Mouse (Mus musculus): Measurements from ENCODE around the gene Atp1a3. TPM values are rescaled to one million over a fixed set of nuclear protein-coding genes. Genes with fewer than 3 reads are reported as not detected.

The Atp1a3 gene
- 1.2 and 4.7 TPM in 2 replicates for polyA plus RNA-seq (2015; fragmentation: Nextera tagmentation; extraction: Ambion mirVana)

DNA sequence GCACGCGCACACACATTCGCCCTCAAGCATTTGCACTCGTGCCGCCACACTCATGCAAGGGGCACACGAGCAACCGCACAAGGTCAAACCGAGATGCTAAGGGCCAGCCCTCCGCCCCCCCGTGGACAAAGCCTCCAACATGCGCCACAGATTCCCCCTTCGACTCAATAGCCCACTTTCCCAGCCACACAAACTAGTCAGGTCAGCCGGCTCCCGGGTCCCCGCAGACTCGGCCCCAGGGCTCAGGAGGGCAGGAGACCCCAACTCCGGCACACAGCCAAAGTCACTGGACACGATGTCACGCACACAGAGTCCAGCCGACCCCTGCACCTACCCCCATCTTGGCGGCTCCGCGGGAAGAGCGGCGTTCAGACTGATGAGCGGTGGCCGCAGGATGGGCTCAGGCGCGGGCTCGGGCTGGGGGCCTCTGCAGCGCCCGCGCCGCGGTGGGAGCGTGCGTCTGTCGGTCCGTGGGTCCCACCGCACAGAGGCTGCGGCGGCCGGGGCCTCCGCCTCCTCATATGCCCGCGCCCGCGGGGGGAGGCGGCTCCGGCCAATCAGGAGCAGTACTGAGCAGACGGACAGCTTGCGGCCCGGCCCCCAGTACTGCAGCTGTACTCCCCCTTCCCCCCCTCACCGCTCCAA, at the start of gene Atp1a3:
Gene Atp1a3 (minus strand): TSS at position 538 of the 645 bp plus-strand sequence.

DNA sequence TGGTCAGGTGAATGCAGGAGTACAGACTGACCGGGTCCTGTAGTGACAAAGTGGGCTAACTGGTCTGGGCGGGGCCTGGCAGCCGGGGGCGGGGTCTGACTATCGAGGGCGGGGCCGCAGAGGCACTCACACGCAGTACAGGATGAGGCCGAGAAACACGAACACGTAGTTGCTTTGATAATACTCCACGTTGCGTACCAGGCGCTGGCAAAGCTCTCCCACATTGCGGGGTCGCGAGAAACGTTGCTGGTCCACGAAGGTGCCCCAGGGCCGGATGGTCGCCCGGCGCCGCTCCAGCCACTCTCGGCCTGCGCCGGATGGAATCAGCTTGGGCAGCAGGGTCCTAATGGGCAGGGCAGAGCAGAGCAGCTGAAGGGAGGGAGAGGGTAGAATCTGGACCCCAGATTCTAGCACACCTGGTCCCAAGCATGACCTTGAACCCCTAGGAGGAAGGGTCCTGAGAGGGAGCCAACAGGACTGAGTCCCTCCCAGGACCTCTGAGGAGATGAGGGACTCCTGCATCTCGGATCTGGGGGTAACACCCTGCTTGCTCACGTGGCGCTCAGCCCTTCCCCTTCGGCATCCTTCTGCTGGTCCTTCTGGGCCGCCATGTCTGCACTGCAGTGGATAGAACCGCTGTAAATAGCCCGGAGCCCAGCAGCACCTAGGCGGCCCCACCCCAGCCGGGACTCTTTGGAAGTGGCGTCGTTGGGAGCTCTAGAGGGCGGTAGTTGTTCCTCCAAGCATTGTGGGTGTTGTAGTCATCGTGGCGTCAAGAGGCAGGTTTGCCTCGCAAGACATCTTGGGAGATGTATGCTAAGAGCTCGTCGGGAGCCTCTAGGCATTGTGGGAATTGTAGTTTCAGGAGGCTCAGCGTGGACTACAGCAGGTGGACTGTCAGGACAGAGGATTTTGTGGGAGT, 33.5 kb downstream of the Atp1a3 start, which contains the start of gene Rabac1:
Gene Rabac1 (minus strand): TSS at position 783 of the 922 bp plus-strand sequence.

GRCm38 (mm10) chr7:24944257-24944950, 61.4 kb downstream of the Atp1a3 start, which contains the start of gene Gm4881:
Gene Gm4881 (minus strand): TSS chr7:24944494.

Small RNA genes within 50 kb of the gene (microRNA-seq; reads per million reads assigned to microRNA genes)
- gene Mir7046 = not detected
- not detected for gene Mir7047

Other genes starting within 250 kb of the Atp1a3 start
- gene Cd177, start 245.6 kb downstream of the Atp1a3 start, polyA plus RNA-seq (2015; fragmentation: Nextera tagmentation; extraction: Ambion mirVana) = 0.82 TPM in 1 of 2 replicates, not detected in the other
- 0.45 TPM in 1 of 2 replicates, not detected in the other for gene Ceacam10, start 228.8 kb downstream of the Atp1a3 start, polyA plus RNA-seq (2015; fragmentation: Nextera tagmentation; extraction: Ambion mirVana)
- 10.0 and 14.4 TPM in 2 replicates for gene Gm9844, start 143.7 kb downstream of the Atp1a3 start, polyA plus RNA-seq (2015; fragmentation: Nextera tagmentation; extraction: Ambion mirVana)
- not detected in 2 replicates for gene Lypd4, start 136.0 kb downstream of the Atp1a3 start, polyA plus RNA-seq (2015; fragmentation: Nextera tagmentation; extraction: Ambion mirVana)
- gene Dmrtc2, start 135.9 kb downstream of the Atp1a3 start, polyA plus RNA-seq (2015; fragmentation: Nextera tagmentation; extraction: Ambion mirVana) = not detected in 2 replicates
- gene Rps19, start 121.6 kb downstream of the Atp1a3 start, polyA plus RNA-seq (2015; fragmentation: Nextera tagmentation; extraction: Ambion mirVana) = 1,704 and 2,076 TPM in 2 replicates
- 0.23 and 0.60 TPM in 2 replicates for gene Cd79a, start 108.6 kb downstream of the Atp1a3 start, polyA plus RNA-seq (2015; fragmentation: Nextera tagmentation; extraction: Ambion mirVana)
- gene Arhgef1, start 103.0 kb downstream of the Atp1a3 start, polyA plus RNA-seq (2015; fragmentation: Nextera tagmentation; extraction: Ambion mirVana) = 58.8 and 65.4 TPM in 2 replicates
- not detected in 2 replicates for gene Gm4881, start 61.5 kb downstream of the Atp1a3 start, polyA plus RNA-seq (2015; fragmentation: Nextera tagmentation; extraction: Ambion mirVana)
- 315 and 376 TPM in 2 replicates for gene Rabac1, start 33.2 kb downstream of the Atp1a3 start, polyA plus RNA-seq (2015; fragmentation: Nextera tagmentation; extraction: Ambion mirVana)
- gene Grik5, start 66.4 kb upstream of the Atp1a3 start, polyA plus RNA-seq (2015; fragmentation: Nextera tagmentation; extraction: Ambion mirVana) = 2.3 and 2.5 TPM in 2 replicates
- 12.6 and 13.3 TPM in 2 replicates for gene Zfp574, start 66.6 kb upstream of the Atp1a3 start, polyA plus RNA-seq (2015; fragmentation: Nextera tagmentation; extraction: Ambion mirVana)
- gene Pou2f2, start 173.8 kb upstream of the Atp1a3 start, polyA plus RNA-seq (2015; fragmentation: Nextera tagmentation; extraction: Ambion mirVana) = 0.53 and 0.61 TPM in 2 replicates
- gene Dedd2, start 214.7 kb upstream of the Atp1a3 start, polyA plus RNA-seq (2015; fragmentation: Nextera tagmentation; extraction: Ambion mirVana) = 4.9 and 6.8 TPM in 2 replicates
- 2.0 and 2.2 TPM in 2 replicates for gene Zfp526, start 215.5 kb upstream of the Atp1a3 start, polyA plus RNA-seq (2015; fragmentation: Nextera tagmentation; extraction: Ambion mirVana)
- 5.7 and 6.7 TPM in 2 replicates for gene Gsk3a, start 231.9 kb upstream of the Atp1a3 start, polyA plus RNA-seq (2015; fragmentation: Nextera tagmentation; extraction: Ambion mirVana)
- gene Erf, start 244.8 kb upstream of the Atp1a3 start, polyA plus RNA-seq (2015; fragmentation: Nextera tagmentation; extraction: Ambion mirVana) = 6.8 and 8.8 TPM in 2 replicates

Data from urinary bladder, postnatal 0 days (tissue).